Mouse (Mus musculus): ENCODE data around the gene Map4k5. TPM values are rescaled to one million over a fixed set of nuclear protein-coding genes. Genes with fewer than 3 reads are reported as not detected.

The Map4k5 gene
- polyA plus RNA-seq, 1 experiment from 2014 or later = 7.2 TPM

GRCm38 (mm10) chr12:69843531-69844445, 49.2 kb downstream of the Map4k5 start:
- Histone ChIP-seq H3K79me2 (ENCODE audit: inconsistent target) (no peaks in the 10 kb centered on the region), H3K27ac (no peak overlapping the region), H3K36me3 (ENCODE audit: inconsistent target) (peaks cover 32% of the 10 kb centered on the region; the same call in 1 of the 2 replicates), H3K4me3 (ENCODE audit: inconsistent target) (no peak overlapping the region)
- WGBS (ENCODE audit: missing documents) = 94% methylated on average over 18 of the region's 19 CpGs

GRCm38 (mm10) chr12:69838376-69838775, 54.6 kb downstream of the Map4k5 start:
- WGBS (ENCODE audit: missing documents) = 63% methylated on average over 11 of the region's 11 CpGs
- Histone ChIP-seq H3K4me3 (ENCODE audit: inconsistent target) (no peak overlapping the region), H3K36me3 (ENCODE audit: inconsistent target) (peaks cover 20% of the 10 kb centered on the region; the same call in 1 of the 2 replicates), H3K27ac (no peak overlapping the region), H3K79me2 (ENCODE audit: inconsistent target) (no peaks in the 10 kb centered on the region)

DNA sequence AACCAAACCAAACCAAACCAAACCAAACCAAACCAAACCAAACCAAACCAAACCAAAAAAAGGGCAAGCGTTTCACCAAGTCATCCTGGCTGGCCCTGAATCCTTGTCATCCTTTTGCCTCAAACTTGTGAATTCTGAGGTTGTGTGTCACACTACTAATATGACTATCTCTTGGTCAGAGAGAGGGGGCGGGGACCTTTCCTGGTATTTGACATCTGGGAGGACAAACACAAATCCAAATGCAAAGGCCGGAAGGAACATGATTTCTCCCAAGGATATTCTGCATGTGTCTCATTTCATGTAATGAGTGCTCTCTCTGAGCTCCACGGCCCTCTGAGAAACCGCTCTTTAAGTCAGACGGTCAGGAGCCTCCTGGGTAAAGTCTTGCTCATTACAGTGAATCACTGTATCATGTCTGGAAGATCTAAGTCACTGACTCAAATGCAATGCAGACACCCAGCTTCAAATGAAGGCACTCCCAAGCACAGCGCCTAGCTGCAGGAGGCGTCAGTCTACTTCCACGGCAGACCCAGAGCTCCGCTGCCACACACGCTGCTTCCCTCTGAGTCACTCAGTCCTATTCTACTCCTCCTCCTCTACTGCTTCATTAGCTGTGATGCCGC, 58.9 kb downstream of the Map4k5 start:
- H3K79me2 ChIP-seq (ENCODE audit: inconsistent target) = no peaks in the 10 kb centered on the region
- H3K36me3 ChIP-seq (ENCODE audit: inconsistent target) = 0 out of 2 replicates have a peak, but pooled peaks cover 6% of the 10 kb centered on the region
- 95% methylated on average over 12 of the region's 12 CpGs for WGBS (ENCODE audit: missing documents)
- H3K27ac ChIP-seq = no peak overlapping the region
- H3K4me3 ChIP-seq (ENCODE audit: inconsistent target) = no peak overlapping the region

DNA sequence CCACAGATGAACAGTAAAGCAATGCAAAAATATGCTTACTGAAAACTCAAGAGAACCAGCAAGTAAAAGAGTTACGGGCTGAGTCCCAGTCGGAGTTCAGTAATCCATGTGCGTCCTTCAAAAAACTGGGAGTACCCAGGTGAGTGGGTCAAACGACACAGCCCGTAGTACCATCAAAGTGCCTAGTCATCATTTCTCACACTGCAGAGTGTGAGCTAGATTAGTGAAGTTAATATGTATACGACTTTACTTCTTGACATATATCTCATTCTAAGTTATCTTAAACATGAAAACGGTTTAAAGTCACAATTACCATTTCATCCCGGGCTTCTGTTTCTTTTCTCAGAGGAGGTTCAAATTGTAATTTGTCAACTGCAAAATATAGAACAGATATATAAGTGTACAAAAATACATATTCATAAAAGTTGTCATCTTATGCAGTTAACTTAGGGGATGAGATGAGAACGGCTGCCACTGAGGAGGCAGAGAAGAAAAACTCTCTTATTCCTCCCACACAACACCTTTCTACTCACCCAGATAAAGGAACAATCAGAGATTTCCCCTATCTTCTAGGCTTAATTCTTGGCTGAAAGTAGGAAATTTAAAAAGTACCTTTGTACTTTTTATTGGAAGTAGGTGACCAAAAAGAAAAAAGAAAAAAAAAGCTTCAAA, 61.6 kb downstream of the Map4k5 start:
- peaks cover 15% of the 10 kb centered on the region for H3K36me3 ChIP-seq (ENCODE audit: inconsistent target)
- 95% methylated on average over 8 of the region's 9 CpGs for WGBS (ENCODE audit: missing documents)

GRCm38 (mm10) chr12:69828214-69828613, 64.8 kb downstream of the Map4k5 start:
- Histone ChIP-seq H3K4me3 (ENCODE audit: inconsistent target) (no peak overlapping the region), H3K79me2 (ENCODE audit: inconsistent target) (no peaks in the 10 kb centered on the region), H3K27ac (no peak overlapping the region), H3K36me3 (ENCODE audit: inconsistent target) (peaks cover 26% of the 10 kb centered on the region)
- WGBS (ENCODE audit: missing documents) = 100% methylated on average over 2 of the region's 2 CpGs

More for the DNA sequence above, 61.6 kb downstream of the Map4k5 start:
- Histone ChIP-seq H3K79me2 (ENCODE audit: inconsistent target) (no peaks in the 10 kb centered on the region), H3K27ac (no peak overlapping the region), H3K4me3 (ENCODE audit: inconsistent target) (no peak overlapping the region)

GRCm38 (mm10) chr12:69824881-69825597, 68.0 kb downstream of the Map4k5 start:
- H3K27ac ChIP-seq = no peak overlapping the region
- H3K4me3 ChIP-seq (ENCODE audit: inconsistent target) = no peak overlapping the region
- H3K36me3 ChIP-seq (ENCODE audit: inconsistent target) = peaks cover 41% of the 10 kb centered on the region

DNA sequence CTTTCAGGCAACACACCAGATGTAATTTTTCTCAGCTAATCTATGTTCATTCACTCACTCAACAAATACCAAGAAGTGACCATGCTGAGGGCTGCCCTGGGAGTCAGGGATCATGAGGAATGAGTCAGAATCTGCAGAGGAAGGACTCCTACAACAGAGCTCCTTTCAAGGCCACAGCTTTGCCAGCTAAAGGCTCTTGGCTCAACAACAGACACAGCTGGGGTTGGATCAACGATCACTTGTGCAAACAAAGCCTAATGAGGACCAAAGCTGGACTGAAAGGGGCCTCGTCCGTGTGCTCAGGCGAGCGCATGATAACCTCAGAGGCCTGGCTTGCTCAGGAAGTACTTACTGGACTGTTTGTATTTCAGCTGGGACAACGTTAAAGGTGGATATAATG, 78.7 kb downstream of the Map4k5 start:
- 88% methylated on average over 6 of the region's 6 CpGs for WGBS (ENCODE audit: missing documents)
- Histone ChIP-seq H3K27ac (no peak overlapping the region), H3K4me3 (ENCODE audit: inconsistent target) (no peak overlapping the region), H3K36me3 (ENCODE audit: inconsistent target) (peaks cover 25% of the 10 kb centered on the region; the same call in 1 of the 2 replicates), H3K79me2 (ENCODE audit: inconsistent target) (no peaks in the 10 kb centered on the region)

More at GRCm38 (mm10) chr12:69824881-69825597, 68.0 kb downstream of the Map4k5 start:
- WGBS (ENCODE audit: missing documents) = 89% methylated on average over 9 of the region's 9 CpGs
- no peaks in the 10 kb centered on the region for H3K79me2 ChIP-seq (ENCODE audit: inconsistent target)

DNA sequence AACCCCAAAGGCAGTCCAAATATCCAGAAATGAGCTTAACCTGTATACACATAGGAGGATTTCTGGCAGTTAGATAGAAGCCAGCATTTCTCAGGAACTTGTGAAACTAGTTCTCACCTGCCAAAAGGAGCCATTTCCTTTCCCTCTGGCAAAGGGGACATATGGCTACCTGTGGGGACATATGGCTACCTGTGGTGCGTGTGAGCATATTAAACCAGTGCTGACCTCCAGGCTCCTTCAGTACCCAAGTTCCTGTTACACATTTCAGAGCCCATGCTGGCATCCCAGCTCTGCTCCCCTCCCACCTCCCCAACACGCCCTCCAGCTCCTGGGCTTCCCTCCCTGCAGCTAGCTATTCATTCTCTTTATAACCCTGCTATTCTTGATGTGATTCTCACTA, 79.4 kb downstream of the Map4k5 start:
- H3K27ac ChIP-seq = no peak overlapping the region
- H3K4me3 ChIP-seq (ENCODE audit: inconsistent target) = no peak overlapping the region
- H3K79me2 ChIP-seq (ENCODE audit: inconsistent target) = no peaks in the 10 kb centered on the region
- peaks cover 27% of the 10 kb centered on the region; the same call in 1 of the 2 replicates for H3K36me3 ChIP-seq (ENCODE audit: inconsistent target)
- 95% methylated on average over 2 of the region's 2 CpGs for WGBS (ENCODE audit: missing documents)

DNA sequence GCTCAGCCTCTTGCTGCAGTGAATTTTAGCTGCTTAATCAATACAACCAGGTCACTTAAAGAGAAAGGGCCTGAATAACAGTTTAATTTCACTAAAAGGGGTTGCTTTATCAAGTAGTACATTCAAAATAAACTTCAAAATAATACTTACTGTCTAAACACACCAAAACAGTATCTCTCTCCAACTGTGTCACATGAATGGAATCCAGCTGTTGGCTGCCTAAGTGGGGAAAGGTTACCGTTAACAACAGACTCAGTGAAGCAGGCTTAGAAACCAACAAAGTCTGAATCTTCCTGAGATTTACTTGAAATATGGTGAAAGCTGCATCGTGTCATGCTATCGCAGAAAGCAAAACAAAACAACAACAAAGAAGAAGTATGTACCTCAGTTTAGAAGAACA, 80.0 kb downstream of the Map4k5 start:
- peaks cover 33% of the 10 kb centered on the region; the same call in 1 of the 2 replicates for H3K36me3 ChIP-seq (ENCODE audit: inconsistent target)
- H3K79me2 ChIP-seq (ENCODE audit: inconsistent target) = no peaks in the 10 kb centered on the region
- no peak overlapping the region for H3K4me3 ChIP-seq (ENCODE audit: inconsistent target)
- no peak overlapping the region for H3K27ac ChIP-seq
- 93% methylated on average over 3 of the region's 3 CpGs for WGBS (ENCODE audit: missing documents)

DNA sequence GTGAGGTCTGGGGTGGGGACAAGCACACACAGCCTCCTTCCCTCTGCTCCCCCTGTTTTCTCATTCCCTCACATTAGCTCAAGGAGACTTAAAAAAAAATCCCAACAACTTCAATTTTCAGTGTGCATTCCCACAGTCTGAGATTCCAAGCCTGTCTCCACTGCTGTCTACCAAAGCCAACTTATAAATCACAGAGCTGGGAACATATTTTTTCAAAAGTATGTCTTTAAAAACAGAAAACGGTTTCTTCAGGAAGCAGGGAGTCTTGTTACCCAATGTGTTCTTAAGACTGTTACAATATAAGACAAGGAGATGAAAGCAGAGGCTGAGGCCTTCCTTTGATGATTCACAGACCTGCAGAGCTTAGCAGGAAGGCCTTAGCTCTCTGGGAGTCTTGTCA, 81.0 kb downstream of the Map4k5 start:
- H3K36me3 ChIP-seq (ENCODE audit: inconsistent target) = peaks cover 28% of the 10 kb centered on the region; the same call in 1 of the 2 replicates
- WGBS (ENCODE audit: missing documents) = 75% methylated on average over 1 of the region's 1 CpGs
- no peak overlapping the region for H3K4me3 ChIP-seq (ENCODE audit: inconsistent target)
- H3K27ac ChIP-seq = no peak overlapping the region
- H3K79me2 ChIP-seq (ENCODE audit: inconsistent target) = no peaks in the 10 kb centered on the region

DNA sequence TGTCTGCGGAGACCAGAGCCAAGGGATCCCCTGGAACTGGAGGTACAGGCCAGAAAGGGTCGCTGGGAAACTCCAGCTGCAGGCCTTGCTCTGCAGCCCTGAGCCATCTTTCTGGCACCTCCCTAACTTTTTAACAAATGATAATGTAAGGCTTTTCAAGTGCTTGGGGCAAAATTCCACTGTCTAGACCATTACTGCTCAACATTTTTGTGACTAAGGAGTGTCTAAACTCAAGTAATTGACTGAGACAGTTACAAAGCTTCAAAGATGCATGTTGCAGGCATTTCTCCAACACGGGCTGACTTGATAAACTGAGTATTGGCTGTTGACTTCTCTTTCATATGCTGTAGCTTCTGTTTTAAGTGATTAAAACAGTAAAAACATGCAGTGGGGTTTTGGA, 83.6 kb downstream of the Map4k5 start:
- Histone ChIP-seq H3K4me3 (ENCODE audit: inconsistent target) (no peak overlapping the region), H3K27ac (no peak overlapping the region), H3K79me2 (ENCODE audit: inconsistent target) (no peaks in the 10 kb centered on the region), H3K36me3 (ENCODE audit: inconsistent target) (0 out of 2 replicates have a peak, but pooled peaks cover 12% of the 10 kb centered on the region)
- 89% methylated on average over 3 of the region's 3 CpGs for WGBS (ENCODE audit: missing documents)

GRCm38 (mm10) chr12:69807399-69807985, 85.5 kb downstream of the Map4k5 start:
- H3K36me3 ChIP-seq (ENCODE audit: inconsistent target) = 0 out of 2 replicates have a peak, but pooled peaks cover 17% of the 10 kb centered on the region
- 96% methylated on average over 8 of the region's 11 CpGs for WGBS (ENCODE audit: missing documents)
- no peaks in the 10 kb centered on the region for H3K79me2 ChIP-seq (ENCODE audit: inconsistent target)
- H3K27ac ChIP-seq = no peak overlapping the region
- no peak overlapping the region for H3K4me3 ChIP-seq (ENCODE audit: inconsistent target)

GRCm38 (mm10) chr12:69805148-69805547, 87.9 kb downstream of the Map4k5 start:
- Histone ChIP-seq H3K27ac (no peak overlapping the region), H3K79me2 (ENCODE audit: inconsistent target) (no peaks in the 10 kb centered on the region), H3K36me3 (ENCODE audit: inconsistent target) (0 out of 2 replicates have a peak, but pooled peaks cover 17% of the 10 kb centered on the region), H3K4me3 (ENCODE audit: inconsistent target) (no peak overlapping the region)
- WGBS (ENCODE audit: missing documents) = 93% methylated on average over 6 of the region's 6 CpGs

Measured in macrophage (primary cell).